Mouse (Mus musculus): ENCODE data around the gene Mast3. TPM values are rescaled to one million over a fixed set of nuclear protein-coding genes. Genes with fewer than 3 reads are reported as not detected.

Mast3 gene
- total and polyA plus RNA-seq, 2 experiments from 2014 or later: 24.0 to 33.2 TPM

DNA sequence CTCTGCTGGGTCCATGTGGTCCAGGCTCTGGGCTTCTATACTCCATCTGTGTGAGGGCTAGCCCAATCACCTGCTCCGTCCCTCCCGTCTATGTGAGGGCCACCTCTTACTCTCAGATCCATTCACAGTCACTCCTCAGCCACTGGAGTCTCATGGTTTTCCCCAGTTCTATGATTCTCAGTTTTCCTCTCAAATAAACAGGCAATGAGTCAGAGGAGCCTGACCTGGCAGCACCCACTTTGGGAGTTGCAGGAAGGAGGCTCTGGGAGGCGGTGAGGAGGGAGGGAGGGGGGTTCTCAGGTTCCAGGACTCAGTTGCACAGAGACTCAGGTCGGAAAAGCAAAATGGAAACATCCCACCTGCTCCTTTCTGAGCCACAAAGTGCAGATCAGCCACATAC lies 8.0 kb upstream of the Mast3 start:
- Histone ChIP-seq H3K4me3 (ENCODE audit: low read depth, low read length) (no peak overlapping the region), H3K4me1 (ENCODE audit: insufficient read depth, low read length) (no peaks in the 10 kb centered on the region), H3K27ac (ENCODE audit: low read depth, low read length) (no peak overlapping the region), H3K27me3 (ENCODE audit: insufficient read depth, low read length) (peaks cover 6% of the 10 kb centered on the region; the same call in 1 of the 2 replicates), H3K9me3 (ENCODE audit: low read length) (no peaks in the 10 kb centered on the region), H3K9ac (replicated peaks; ENCODE audit: low read length, poor library complexity, severe bottlenecking) (no peak overlapping the region), H3K4me2 (ENCODE audit: low read depth, low read length, poor library complexity, severe bottlenecking) (no peak overlapping the region), H3K36me3 (ENCODE audit: insufficient read depth, low read length) (no peaks in the 10 kb centered on the region)
- TF ChIP-seq CTCF (IDR thresholded peaks at IDR 0.05): no peak
- 59% methylated on average over 4 of the region's 4 CpGs for WGBS
- DNase-seq (ENCODE audit: low spot score) (no peak), ATAC-seq (ENCODE audit: low FRiP score) (no peak)

DNA sequence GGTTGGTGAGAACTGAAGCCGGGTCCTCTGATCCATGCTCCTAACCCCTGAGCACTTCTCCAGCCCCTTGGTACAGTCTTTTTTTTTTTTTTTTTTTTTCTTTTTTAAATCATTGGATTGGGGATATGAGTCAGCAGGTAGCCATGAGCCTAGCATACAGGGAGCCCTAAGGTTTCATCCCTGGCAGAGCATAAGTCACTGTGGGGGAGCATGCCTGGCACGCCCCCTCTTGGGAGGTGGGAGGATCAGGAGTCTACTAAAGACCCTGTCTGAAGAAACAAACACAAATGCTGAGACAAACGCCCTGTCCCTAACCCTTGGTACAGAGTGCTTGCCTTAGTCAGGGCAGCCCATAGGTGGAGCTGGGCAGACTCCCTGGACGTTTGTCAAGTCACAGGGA lies 7.2 kb upstream of the Mast3 start:
- 47% methylated on average over 4 of the region's 4 CpGs for WGBS

DNA sequence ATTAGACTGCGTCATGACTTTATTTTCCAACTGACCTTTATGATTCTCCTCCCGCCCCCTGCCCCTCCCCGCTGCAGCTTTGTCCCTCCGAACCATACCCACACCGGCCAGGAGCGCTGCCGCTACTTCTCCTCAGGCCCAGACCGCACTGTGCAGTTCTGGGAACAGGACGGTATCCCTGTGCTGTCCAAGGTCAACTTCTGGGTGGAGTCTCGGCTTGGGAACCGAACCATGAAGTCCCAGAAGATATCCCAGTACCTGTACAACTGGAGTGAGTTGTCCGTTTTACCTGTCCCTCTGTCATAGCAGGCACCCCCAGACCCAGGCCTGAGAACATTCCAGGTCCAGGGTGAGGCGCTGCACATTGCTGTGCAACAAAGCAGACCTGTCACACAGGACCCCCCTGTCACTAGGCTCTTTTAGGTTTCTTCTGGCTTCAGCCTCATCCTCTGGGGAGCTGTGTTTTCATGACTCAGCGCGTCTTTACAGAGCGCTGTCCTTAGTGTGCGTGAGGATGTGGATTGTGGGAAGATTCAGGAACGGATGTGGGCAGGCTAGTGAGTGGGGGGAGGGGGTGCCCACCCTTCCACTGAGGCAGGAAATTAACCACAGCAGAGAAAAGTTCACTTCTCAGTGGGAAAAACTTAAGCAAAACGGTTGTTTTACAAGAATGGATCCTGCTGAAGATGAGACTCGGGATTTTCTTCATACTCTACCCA lies 6.3 kb upstream of the Mast3 start:
- WGBS: 78% methylated on average over 20 of the region's 20 CpGs

More for the DNA sequence above, 7.2 kb upstream of the Mast3 start:
- Histone ChIP-seq H3K36me3 (ENCODE audit: insufficient read depth, low read length) (no peaks in the 10 kb centered on the region), H3K27ac (ENCODE audit: low read depth, low read length) (no peak overlapping the region), H3K4me3 (ENCODE audit: low read depth, low read length) (no peak overlapping the region), H3K9ac (replicated peaks; ENCODE audit: low read length, poor library complexity, severe bottlenecking) (no peak overlapping the region), H3K9me3 (ENCODE audit: low read length) (no peaks in the 10 kb centered on the region), H3K4me2 (ENCODE audit: low read depth, low read length, poor library complexity, severe bottlenecking) (no peak overlapping the region), H3K4me1 (ENCODE audit: insufficient read depth, low read length) (no peaks in the 10 kb centered on the region), H3K27me3 (ENCODE audit: insufficient read depth, low read length) (peaks cover 6% of the 10 kb centered on the region; the same call in 1 of the 2 replicates)
- DNase-seq (ENCODE audit: low spot score) (no peak), ATAC-seq (ENCODE audit: low FRiP score) (no peak)
- TF ChIP-seq CTCF (IDR thresholded peaks at IDR 0.05): no peak

DNA sequence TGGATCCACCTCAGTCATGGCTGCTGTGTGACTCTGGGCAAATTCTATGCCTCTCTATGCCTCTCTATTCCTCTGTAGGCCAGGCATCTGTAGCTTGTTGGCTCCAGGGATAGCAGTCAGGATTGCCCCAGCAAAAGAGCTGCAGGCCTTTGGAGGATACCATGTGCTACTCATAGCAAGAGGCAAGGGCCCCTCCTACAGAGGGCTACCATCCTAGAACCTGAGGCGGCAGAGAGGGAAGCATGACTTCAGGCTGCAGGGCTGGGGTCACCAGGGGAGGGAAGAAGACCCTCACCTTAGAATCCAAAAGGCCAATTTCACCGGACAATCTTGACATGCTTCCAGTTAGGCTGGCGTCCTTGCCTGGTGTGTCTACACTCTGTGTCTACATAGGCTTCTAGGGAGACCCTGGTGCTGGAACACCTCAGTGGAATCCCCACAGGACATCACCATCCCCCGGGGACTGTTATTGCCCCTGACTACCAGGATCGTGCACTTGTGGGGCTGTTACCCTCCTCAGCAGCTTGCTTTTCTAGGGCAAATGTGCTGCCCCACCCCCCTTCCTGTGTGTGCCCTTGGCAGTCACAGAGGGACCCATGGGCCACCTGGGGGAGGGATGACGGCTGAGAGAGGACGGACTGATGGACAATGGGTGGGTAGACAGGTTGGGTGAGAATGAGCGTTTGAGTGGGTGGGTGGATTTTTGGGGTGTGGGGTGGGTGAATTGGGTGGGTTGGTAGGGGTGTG lies 4.3 kb upstream of the Mast3 start:
- Histone ChIP-seq H3K27ac (ENCODE audit: low read depth, low read length) (no peak overlapping the region), H3K27me3 (ENCODE audit: insufficient read depth, low read length) (peaks cover 3% of the 10 kb centered on the region; the same call in 1 of the 2 replicates), H3K4me2 (ENCODE audit: low read depth, low read length, poor library complexity, severe bottlenecking) (no peak overlapping the region), H3K9ac (replicated peaks; ENCODE audit: low read length, poor library complexity, severe bottlenecking) (no peak overlapping the region), H3K36me3 (ENCODE audit: insufficient read depth, low read length) (no peaks in the 10 kb centered on the region), H3K4me1 (ENCODE audit: insufficient read depth, low read length) (no peaks in the 10 kb centered on the region), H3K9me3 (ENCODE audit: low read length) (no peaks in the 10 kb centered on the region), H3K4me3 (ENCODE audit: low read depth, low read length) (no peak overlapping the region)
- WGBS: 81% methylated on average over 8 of the region's 8 CpGs
- ATAC-seq (ENCODE audit: low FRiP score) (no peak), DNase-seq (ENCODE audit: low spot score) (no peak)
- no peak for TF ChIP-seq CTCF (IDR thresholded peaks at IDR 0.05)

More for the DNA sequence above, 6.3 kb upstream of the Mast3 start:
- no peak overlapping the region for H3K27ac ChIP-seq (ENCODE audit: low read depth, low read length)
- H3K9me3 ChIP-seq (ENCODE audit: low read length): no peaks in the 10 kb centered on the region
- no peak for ATAC-seq (ENCODE audit: low FRiP score)
- H3K4me2 ChIP-seq (ENCODE audit: low read depth, low read length, poor library complexity, severe bottlenecking): no peak overlapping the region
- no peak for TF ChIP-seq CTCF (IDR thresholded peaks at IDR 0.05)
- no peak overlapping the region for H3K4me3 ChIP-seq (ENCODE audit: low read depth, low read length)
- DNase-seq (ENCODE audit: low spot score): no peak
- 0 out of 2 replicates have a peak, but pooled peaks cover 2% of the 10 kb centered on the region for H3K27me3 ChIP-seq (ENCODE audit: insufficient read depth, low read length)
- H3K4me1 ChIP-seq (ENCODE audit: insufficient read depth, low read length): no peaks in the 10 kb centered on the region
- H3K36me3 ChIP-seq (ENCODE audit: insufficient read depth, low read length): no peaks in the 10 kb centered on the region
- no peak overlapping the region for H3K9ac ChIP-seq (replicated peaks; ENCODE audit: low read length, poor library complexity, severe bottlenecking)

DNA sequence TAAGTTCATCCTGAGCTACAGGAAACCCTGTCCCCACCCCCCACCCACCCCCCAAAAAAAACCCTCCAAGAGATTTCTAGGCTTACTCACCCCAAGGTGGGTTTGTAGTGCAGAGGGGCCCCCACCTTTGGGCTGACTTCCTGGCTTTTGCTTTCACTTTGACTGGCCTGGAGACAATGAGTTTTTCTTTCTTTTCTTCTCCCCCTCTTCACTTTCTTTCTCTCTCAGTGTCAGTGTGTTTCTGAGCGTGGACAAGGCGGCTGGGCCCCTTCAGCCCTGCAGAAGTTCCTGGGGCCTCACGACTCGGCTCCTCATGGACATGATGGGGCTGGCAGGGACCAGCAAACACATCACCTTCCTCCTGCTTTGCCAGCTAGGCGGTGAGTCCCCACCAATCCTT lies 3.4 kb upstream of the Mast3 start, which contains the start of gene Il12rb1:
TSS of gene Il12rb1 (plus strand) at position 211 of the 400 bp plus-strand sequence.
- no peak for TF ChIP-seq CTCF (IDR thresholded peaks at IDR 0.05)

DNA sequence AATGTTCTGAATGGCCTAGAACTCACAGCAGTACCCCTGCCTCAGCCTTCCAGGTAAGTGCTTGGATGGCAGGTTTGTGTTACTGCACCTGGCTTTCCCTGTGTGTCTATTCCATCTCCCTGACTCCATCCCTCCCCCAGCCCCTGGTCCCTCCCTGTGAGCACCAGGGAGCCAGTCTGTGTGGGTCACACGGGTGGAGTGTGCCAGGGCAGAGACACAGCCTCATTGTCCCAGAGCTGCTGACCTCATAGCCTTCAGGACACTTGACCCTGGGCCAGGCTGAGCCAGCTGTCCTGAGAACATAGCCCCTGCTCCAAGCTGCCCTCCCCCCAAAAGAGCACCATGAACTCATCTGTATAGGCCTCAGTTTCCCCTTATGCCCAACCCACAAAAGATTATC lies 2.5 kb upstream of the Mast3 start:
- no peak for TF ChIP-seq CTCF (IDR thresholded peaks at IDR 0.05)
- Histone ChIP-seq H3K27ac (ENCODE audit: low read depth, low read length) (no peak overlapping the region), H3K36me3 (ENCODE audit: insufficient read depth, low read length) (no peaks in the 10 kb centered on the region), H3K4me1 (ENCODE audit: insufficient read depth, low read length) (no peaks in the 10 kb centered on the region), H3K27me3 (ENCODE audit: insufficient read depth, low read length) (peaks cover 14% of the 10 kb centered on the region), H3K4me2 (ENCODE audit: low read depth, low read length, poor library complexity, severe bottlenecking) (no peak overlapping the region), H3K9ac (replicated peaks; ENCODE audit: low read length, poor library complexity, severe bottlenecking) (no peak overlapping the region), H3K4me3 (ENCODE audit: low read depth, low read length) (no peak overlapping the region), H3K9me3 (ENCODE audit: low read length) (no peaks in the 10 kb centered on the region)
- ATAC-seq (ENCODE audit: low FRiP score) (no peak), DNase-seq (ENCODE audit: low spot score) (no peak)
- WGBS: 46% methylated on average over 1 of the region's 1 CpGs

More for the DNA sequence above, 3.4 kb upstream of the Mast3 start, which contains the start of gene Il12rb1:
- Histone ChIP-seq H3K27me3 (ENCODE audit: insufficient read depth, low read length) (peaks cover 11% of the 10 kb centered on the region), H3K4me3 (ENCODE audit: low read depth, low read length) (no peak within 1 kb of the TSS), H3K27ac (ENCODE audit: low read depth, low read length) (no peak within 1 kb of the TSS), H3K4me2 (ENCODE audit: low read depth, low read length, poor library complexity, severe bottlenecking) (no peak within 1 kb of the TSS), H3K36me3 (ENCODE audit: insufficient read depth, low read length) (no peaks in the 10 kb centered on the region), H3K9me3 (ENCODE audit: low read length) (no peaks in the 10 kb centered on the region), H3K4me1 (ENCODE audit: insufficient read depth, low read length) (no peaks in the 10 kb centered on the region), H3K9ac (replicated peaks; ENCODE audit: low read length, poor library complexity, severe bottlenecking) (no peak within 1 kb of the TSS)
- DNase-seq (ENCODE audit: low spot score) (no peak), ATAC-seq (ENCODE audit: low FRiP score) (no peak)
- 66% methylated on average over 5 of the region's 5 CpGs for WGBS
